Mouse (Mus musculus) brain, embryonic 14.5 days (tissue): Measurements from ENCODE around the gene Timp4. TPM values are rescaled to one million over a fixed set of nuclear protein-coding genes. Genes with fewer than 3 reads are reported as not detected.
A peak's percentile ranks its signal among the peaks of the same experiment; 100 is the strongest.
"Not testable (repeated sequence)": the region's sequence is repeated elsewhere in the genome, so short reads cannot be mapped to it uniquely, and the experiment has no call there.

Source experiments
- DNase-seq: peaks from one replicate; pipeline ENCODE4 v3.0.0-alpha.2; 2011; ENCODE audit warnings: low read depth
- CTCF ChIP-seq: fragments of 200-500 bp; IDR thresholded peaks from 2 replicates; pipeline ENCODE4 v1.5.1; 2012; ENCODE audit warnings: inconsistent platforms, mild to moderate bottlenecking, moderate library complexity, borderline replicate concordance; ENCODE audit not compliant: insufficient read depth, insufficient read length; ENCODE audit errors: extremely low read depth
- POLR2A ChIP-seq: fragments of 200-500 bp; IDR thresholded peaks from 2 replicates; pipeline ENCODE4 v1.6.1; 2012; ENCODE audit warnings: mild to moderate bottlenecking, inconsistent platforms, borderline replicate concordance; ENCODE audit not compliant: poor library complexity, insufficient read depth, insufficient read length, severe bottlenecking; ENCODE audit errors: extremely low read depth
- polyA plus RNA-seq: library from polyadenylated mRNA; depleted of rRNA; stranded (reverse); fragments of >200 nt; gene quantifications from 2 replicates; pipeline ENCODE4 v1.2.3, GENCODE M21; 2012

The Timp4 gene
- polyA plus RNA-seq, 1 experiment: 5.7 TPM

GRCm38 (mm10) chr6:115244222-115244621 lies 7.8 kb downstream of the Timp4 start:
- TF ChIP-seq CTCF: no peak
- TF ChIP-seq POLR2A: no peak
- DNase-seq: no peak

- no peak for DNase-seq
- no peak for TF ChIP-seq POLR2A
- no peak for TF ChIP-seq CTCF
Observed at GRCm38 (mm10) chr6:115241939-115242338, 10.1 kb downstream of the Timp4 start.

- no peak for TF ChIP-seq POLR2A
- no peak for TF ChIP-seq CTCF
- DNase-seq: peak; percentile 58
Observed at GRCm38 (mm10) chr6:115241131-115241699, 10.8 kb downstream of the Timp4 start.

GRCm38 (mm10) chr6:115240431-115240830 lies 11.6 kb downstream of the Timp4 start:
- not testable (repeated sequence) for DNase-seq

- no peak for TF ChIP-seq POLR2A
- no peak for TF ChIP-seq CTCF
- no peak for DNase-seq
Observed at GRCm38 (mm10) chr6:115239335-115239734, 12.7 kb downstream of the Timp4 start.

- DNase-seq: no peak
- TF ChIP-seq POLR2A: no peak
Observed at GRCm38 (mm10) chr6:115238031-115239027, 13.7 kb downstream of the Timp4 start.

- no peak for DNase-seq
- TF ChIP-seq CTCF (no peak), POLR2A (no peak)
Observed at GRCm38 (mm10) chr6:115232562-115232961, 19.4 kb downstream of the Timp4 start.

GRCm38 (mm10) chr6:115231836-115232235 lies 20.2 kb downstream of the Timp4 start:
- no peak for TF ChIP-seq CTCF
- no peak for TF ChIP-seq POLR2A
- DNase-seq: no peak

GRCm38 (mm10) chr6:115230557-115230956 lies 21.4 kb downstream of the Timp4 start:
- no peak for TF ChIP-seq POLR2A
- no peak for TF ChIP-seq CTCF
- no peak for DNase-seq

- TF ChIP-seq POLR2A (no peak), CTCF (peak; percentile 89)
- DNase-seq: peak; percentile 92
Observed at GRCm38 (mm10) chr6:115227529-115227928, 24.5 kb downstream of the Timp4 start.

GRCm38 (mm10) chr6:115227043-115227442 lies 25.0 kb downstream of the Timp4 start, which contains the start of gene Gm17482:
Gene Gm17482, plus strand, starts transcription at chr6:115227343.
- DNase-seq: no peak

GRCm38 (mm10) chr6:115225519-115225918 lies 26.5 kb downstream of the Timp4 start:
- DNase-seq: peak; percentile 76
- TF ChIP-seq CTCF: no peak
- no peak for TF ChIP-seq POLR2A

More at GRCm38 (mm10) chr6:115227043-115227442, 25.0 kb downstream of the Timp4 start, which contains the start of gene Gm17482:
- TF ChIP-seq POLR2A (no peak), CTCF (no peak)
